Mouse (Mus musculus) ES-Bruce4 (cell line): ENCODE data around the gene Brip1.

Experiments used
- CTCF ChIP-seq: IDR thresholded peaks from one replicate; pipeline ENCODE4 v1.8.1; 2011; ENCODE audit warnings: low read depth, low read length
- POLR2A ChIP-seq: IDR thresholded peaks from one replicate; pipeline ENCODE4 v1.8.1; 2011; ENCODE audit warnings: low read length; ENCODE audit not compliant: insufficient read depth

GRCm38 (mm10) chr11:86076966-86077365 is 124.0 kb downstream of the Brip1 start:
- TF ChIP-seq POLR2A: no peak
- no peak for TF ChIP-seq CTCF
